Mouse (Mus musculus) embryo, embryonic 11 days (tissue): ENCODE data around the gene Ncam1.

ENCODE experiments used
- DNase-seq: peaks from one replicate; pipeline ENCODE4 v3.0.0-alpha.2; 2015

The Ncam1 gene

DNA sequence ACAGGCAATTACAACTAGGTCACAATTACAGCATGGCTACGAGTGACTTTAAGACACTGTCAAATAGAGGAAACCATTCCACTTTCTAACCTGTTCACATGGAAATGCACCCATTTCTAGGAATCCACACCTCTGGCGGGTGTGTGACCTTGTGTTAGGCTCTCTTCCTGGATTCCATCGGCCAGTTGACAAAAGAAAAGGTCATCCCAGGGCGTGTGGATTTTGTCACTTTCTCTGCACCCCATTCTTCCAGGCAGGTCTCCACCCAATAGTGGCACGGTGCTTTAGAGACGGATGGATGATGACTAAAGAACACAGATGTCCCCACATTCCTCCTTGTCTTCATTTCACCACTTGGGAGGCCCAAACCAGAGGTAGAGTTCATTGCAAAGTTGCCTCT is 47.3 kb downstream of the Ncam1 start:
- no peak for DNase-seq

GRCm38 (mm10) chr9:49746176-49746575 is 52.5 kb downstream of the Ncam1 start:
- DNase-seq: no peak

DNA sequence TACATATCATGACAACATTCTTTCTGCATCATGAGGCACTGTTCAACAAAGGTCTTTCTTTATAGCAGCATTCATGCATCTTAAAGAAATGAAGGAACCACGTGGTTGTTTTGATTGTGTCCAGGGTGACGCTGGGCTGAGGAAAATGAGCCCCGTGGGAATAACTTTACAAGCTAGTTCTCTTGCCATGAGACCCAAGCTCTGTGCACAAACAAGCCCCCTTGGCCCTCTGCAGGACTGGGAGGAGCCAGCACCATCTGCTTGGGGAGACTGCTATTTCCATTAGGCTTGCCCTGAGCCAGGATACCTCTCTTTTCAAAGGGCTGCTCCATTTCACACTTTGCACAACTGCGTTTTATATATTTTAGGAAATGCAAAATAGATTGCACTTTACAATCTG is 53.0 kb downstream of the Ncam1 start:
- DNase-seq: peak; percentile 62

DNA sequence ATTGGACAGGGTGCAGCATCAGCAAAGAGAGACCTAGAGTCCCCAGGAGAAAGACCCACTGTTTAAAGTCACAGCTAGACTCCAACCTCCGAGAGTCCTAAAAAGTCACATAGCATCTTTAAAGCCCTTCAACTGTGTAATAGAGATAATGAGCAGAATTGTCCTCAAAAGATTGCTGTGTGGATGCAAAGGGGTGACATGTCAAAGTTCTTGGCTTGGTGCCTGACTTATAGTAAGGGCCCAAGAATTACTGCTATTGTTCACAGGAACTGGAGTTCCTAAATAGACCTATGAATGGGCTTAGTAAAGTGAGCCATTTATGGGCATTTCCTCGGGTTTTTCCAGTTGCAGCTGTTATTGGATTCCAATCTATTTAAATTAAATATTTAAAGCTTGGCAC is 54.4 kb downstream of the Ncam1 start:
- no peak for DNase-seq

DNA sequence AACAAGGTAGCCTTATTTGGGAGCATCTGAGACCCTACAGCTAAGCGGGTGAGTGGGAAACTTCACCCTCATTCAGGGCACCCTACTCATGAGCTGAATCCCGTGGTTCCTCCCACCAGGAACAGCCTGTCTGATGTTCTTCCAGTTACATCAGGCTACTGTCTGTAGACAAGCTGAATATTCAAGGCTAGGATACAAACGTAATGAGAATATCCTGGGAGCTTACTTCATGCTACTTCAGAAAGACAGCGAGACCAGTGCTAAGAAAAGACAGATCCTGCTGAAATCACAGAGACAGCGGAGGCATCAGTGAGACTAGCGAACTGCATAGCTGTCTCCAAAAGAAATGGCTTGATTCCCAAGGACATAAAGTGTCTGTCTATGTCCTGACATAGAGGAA is 58.8 kb downstream of the Ncam1 start:
- DNase-seq: no peak

- DNase-seq: no peak
Observed at GRCm38 (mm10) chr9:49738546-49738945, 60.2 kb downstream of the Ncam1 start.

GRCm38 (mm10) chr9:49737166-49737565 is 61.6 kb downstream of the Ncam1 start:
- no peak for DNase-seq

GRCm38 (mm10) chr9:49734348-49735007 is 64.2 kb downstream of the Ncam1 start:
- DNase-seq: no peak

DNA sequence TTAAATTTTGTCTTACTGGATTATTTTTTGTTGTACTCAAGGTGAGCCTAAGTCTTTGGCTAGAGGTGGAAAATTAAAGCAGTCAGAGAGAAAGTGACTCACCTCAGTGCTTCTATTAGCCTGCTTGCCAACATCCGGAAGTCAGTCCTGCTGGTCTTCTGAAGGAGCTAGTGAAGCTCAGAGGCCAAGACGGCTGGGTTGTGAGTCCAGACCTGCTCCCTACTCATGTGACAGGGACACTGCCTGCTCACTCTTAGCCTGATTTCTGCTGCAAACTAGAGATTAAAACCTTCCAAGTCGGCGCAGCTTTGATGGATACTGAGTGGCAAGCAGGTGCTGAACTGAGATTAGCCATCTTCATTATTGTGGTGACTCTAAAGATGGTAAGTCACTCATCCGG is 65.0 kb downstream of the Ncam1 start:
- no peak for DNase-seq

DNA sequence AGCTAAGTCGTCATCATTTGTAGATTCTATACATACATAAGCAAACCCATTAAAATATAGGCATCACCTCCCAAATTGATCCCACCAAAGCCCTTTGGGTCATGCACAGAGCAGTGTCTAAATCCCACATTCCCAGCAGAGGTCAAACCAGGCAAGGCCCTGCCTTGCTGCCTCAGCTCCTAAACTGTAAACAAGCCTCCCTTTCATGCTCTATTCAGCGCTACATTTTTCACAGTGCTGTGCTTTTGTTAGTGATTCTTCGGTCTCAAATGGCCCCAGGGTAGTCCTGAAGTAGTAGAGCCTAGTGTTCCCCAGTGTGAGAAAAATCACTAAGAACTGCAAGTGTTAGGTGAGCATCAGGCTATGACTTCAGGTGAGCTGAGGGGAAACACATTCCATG is 69.2 kb downstream of the Ncam1 start:
- no peak for DNase-seq

- peak; percentile 40 for DNase-seq
Observed at GRCm38 (mm10) chr9:49728211-49728610, 70.5 kb downstream of the Ncam1 start.

DNA sequence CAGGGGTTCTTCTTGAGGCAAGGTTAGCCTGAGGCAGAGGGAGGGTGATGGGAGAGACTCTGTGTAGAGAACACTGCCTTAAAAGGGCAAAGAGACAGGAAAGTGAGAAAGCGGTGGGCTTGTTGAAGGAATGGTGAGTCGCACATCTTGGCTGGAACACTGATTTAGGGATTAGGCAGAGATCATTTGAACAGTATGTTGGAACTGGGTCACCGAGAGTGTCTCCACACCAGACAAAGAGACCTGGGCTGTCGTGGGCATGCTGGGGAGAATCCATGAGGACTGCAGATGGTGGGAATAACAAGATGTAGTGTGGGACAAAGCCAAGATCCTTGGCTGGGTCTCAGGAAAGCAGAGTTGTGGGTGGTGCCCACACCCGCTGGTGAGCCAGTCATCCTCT is 76.0 kb downstream of the Ncam1 start:
- DNase-seq: no peak

DNA sequence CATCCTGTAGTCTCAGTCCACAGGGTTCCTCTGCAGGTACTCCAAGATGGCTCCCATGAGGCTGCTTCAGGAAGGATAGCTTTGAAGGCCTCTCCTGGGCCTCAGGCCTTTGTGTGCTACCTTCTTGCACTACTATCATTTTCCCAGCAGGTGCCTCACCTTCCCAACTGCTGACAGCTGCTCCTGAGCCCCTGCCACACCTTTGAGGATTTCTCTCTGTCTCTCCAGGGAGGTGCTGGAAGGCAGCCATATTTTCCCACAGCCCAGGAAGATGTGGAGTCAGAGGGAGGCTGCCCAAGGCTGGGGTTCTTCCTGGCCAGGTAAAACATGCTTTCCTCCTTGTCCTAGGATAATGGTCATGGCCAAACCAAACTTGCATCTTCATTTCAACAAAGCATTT is 83.6 kb downstream of the Ncam1 start:
- no peak for DNase-seq

- no peak for DNase-seq
Observed at GRCm38 (mm10) chr9:49714091-49714490, 84.6 kb downstream of the Ncam1 start.

GRCm38 (mm10) chr9:49707646-49708045 is 91.1 kb downstream of the Ncam1 start:
- DNase-seq: no peak

GRCm38 (mm10) chr9:49704196-49704967 is 94.3 kb downstream of the Ncam1 start:
- no peak for DNase-seq

DNA sequence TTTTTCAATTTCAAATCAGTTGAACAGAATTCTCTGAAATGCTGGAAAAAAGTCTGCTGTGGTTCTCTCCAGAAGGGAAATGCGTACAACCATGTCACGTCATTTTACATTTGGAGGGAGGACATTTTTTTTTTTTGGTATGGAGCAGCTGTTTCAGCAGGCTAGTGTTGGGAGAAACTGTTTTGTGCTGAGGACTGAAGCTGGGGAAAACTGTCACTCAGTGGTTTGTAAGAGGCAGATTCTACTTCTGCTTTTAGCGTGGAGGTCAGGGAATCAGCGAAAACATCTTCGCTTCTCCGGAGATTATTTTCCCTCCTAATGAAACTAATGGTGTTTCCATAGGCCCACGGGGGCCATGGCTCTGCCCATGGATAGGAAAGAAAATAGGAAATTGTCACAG is 103.4 kb downstream of the Ncam1 start:
- DNase-seq: no peak

DNA sequence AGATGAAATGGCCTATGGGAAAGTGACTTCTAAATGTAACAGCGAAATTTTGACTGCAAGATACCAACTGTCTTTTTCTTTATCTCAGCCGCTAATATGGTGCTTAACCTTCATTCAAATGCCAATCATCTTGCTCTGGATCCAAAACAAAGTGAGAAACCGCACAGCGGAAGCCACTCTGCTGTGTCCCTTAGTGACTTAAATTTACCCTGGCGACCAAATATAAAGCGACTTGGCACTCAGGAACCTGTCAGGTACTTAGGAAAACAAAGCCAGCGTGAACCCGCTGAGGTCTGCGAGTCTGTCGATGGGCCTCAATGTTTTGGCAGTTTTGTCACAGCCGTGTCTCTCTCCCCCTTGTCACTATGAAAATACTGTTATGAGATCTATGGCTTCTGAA is 105.9 kb downstream of the Ncam1 start:
- no peak for DNase-seq

DNA sequence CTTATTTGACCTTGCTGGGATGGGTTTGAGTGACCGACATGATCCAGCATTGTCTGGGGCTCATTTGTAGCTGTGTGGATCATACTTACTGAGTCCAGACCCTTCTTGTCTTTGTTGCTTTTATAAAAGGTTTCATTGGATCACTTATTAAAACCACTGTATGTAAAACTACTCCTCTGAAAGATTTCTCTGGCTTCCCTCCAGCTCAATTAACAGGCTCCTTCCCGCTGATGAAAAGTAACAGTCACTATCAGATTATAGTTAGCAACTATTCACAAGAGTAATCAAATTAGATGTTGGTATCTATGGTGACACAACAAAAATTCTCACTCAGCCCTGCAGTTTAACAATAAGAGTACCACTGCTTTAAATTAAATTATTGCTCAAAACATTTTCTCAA is 107.4 kb downstream of the Ncam1 start:
- DNase-seq: no peak

GRCm38 (mm10) chr9:49683566-49684273 is 115.0 kb downstream of the Ncam1 start:
- DNase-seq: no peak

DNA sequence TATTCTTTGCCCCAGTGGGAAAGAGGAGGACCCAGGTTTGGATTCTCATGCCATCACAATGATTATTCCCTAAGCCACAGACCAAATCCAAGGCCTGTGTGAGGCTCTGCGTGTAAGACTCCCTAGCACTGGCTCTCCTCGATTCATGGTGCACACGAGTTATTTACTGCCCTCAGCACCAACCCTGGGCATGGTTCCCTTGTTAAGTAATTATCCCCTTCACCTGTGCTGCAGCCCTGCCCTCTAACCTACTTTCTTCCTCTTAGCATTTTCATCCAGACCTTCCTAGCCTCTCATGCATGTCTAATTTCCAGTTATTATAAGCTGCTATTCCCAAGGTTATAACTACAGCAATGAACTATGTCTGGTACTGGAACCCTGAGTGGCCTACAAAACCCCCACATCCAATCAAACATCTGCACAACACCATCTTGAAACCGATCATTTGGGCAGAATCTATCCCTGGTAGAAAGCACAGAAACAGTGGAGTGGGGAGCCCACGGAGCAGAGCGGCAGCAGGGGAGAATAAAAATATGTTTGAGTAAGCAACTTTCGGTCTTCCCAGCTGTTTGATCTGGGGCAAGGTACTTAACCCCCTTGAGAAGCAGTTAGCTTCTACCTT is 116.8 kb downstream of the Ncam1 start:
- DNase-seq: no peak

DNA sequence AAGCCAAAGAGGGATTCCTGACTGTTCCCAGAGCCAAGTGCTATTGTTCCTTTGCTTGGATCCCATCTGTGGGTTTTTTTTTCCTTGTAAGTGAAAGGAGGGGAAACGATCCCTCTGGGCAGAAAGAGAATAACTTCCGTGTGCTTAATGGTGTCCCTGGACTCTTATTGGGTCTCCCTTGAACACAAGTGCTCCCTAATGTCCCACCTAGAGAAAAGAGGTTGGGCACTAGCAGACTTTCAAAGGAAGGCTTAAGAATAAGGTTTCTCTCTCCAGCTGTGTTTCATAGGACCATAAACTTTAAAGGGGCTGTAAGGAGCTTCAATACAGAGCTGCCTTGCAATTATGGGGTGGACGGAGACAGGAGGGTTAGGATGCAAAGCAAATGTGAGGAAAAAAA is 119.5 kb downstream of the Ncam1 start:
- no peak for DNase-seq

- DNase-seq: no peak
Observed at GRCm38 (mm10) chr9:49675696-49676465, 122.8 kb downstream of the Ncam1 start.
